Mouse (Mus musculus): Measurements from ENCODE around the gene Ankrd23. TPM values are rescaled to one million over a fixed set of nuclear protein-coding genes. Genes with fewer than 3 reads are reported as not detected.
"Not testable (repeated sequence)": the region's sequence is repeated elsewhere in the genome, so short reads cannot be mapped to it uniquely, and the experiment has no call there.

Gene Ankrd23
- polyA plus RNA-seq (2012; rRNA removed), result 14.4 and 15.2 TPM in 2 replicates

- Histone ChIP-seq H3K27ac (ENCODE audit: insufficient read depth, low read length) (peak within 1 kb of the TSS; percentile 6), H3K4me1 (ENCODE audit: control insufficient read depth, insufficient read depth, low read length) (peaks cover 34% of the 10 kb centered on the region)
- not testable (repeated sequence) for DNase-seq; H3K4me3 ChIP-seq (replicated peaks; ENCODE audit: insufficient read depth, low read depth, low read length); H3K27me3 ChIP-seq (ENCODE audit: control insufficient read depth, insufficient read depth, low read length)
- WGBS, result 88% methylated on average over 9 of the region's 9 CpGs
Measured at GRCm38 (mm10) chr1:36536783-36537182, at the start of gene Ankrd23. TSS of gene Ankrd23 (minus strand) at chr1:36536883.

GRCm38 (mm10) chr1:36586288-36586687 lies 49.6 kb upstream of the Ankrd23 start:
- WGBS, result 91% methylated on average over 4 of the region's 4 CpGs
- no peak overlapping the region for H3K4me3 ChIP-seq (replicated peaks; ENCODE audit: insufficient read depth, low read depth, low read length)
- no peaks in the 10 kb centered on the region for H3K27me3 ChIP-seq (ENCODE audit: control insufficient read depth, insufficient read depth, low read length)

GRCm38 (mm10) chr1:36583408-36584116 lies 46.9 kb upstream of the Ankrd23 start:
- no peaks in the 10 kb centered on the region for H3K27me3 ChIP-seq (ENCODE audit: control insufficient read depth, insufficient read depth, low read length)
- no peak overlapping the region for H3K27ac ChIP-seq (ENCODE audit: insufficient read depth, low read length)
- H3K4me3 ChIP-seq (replicated peaks; ENCODE audit: insufficient read depth, low read depth, low read length), result no peak overlapping the region
- H3K4me1 ChIP-seq (ENCODE audit: control insufficient read depth, insufficient read depth, low read length), result peaks cover 23% of the 10 kb centered on the region
- WGBS, result 95% methylated on average over 8 of the region's 8 CpGs
- DNase-seq, result no peak
- TF ChIP-seq POLR2A (IDR thresholded peaks at IDR 0.05; ENCODE audit: borderline replicate concordance, insufficient read depth, low read length), result no peak
- TF ChIP-seq CTCF (IDR thresholded peaks at IDR 0.05; ENCODE audit: borderline replicate concordance, insufficient read depth, low read depth, low read length), result no peak

More at GRCm38 (mm10) chr1:36586288-36586687, 49.6 kb upstream of the Ankrd23 start:
- DNase-seq, result no peak
- Histone ChIP-seq H3K4me1 (ENCODE audit: control insufficient read depth, insufficient read depth, low read length) (peaks cover 25% of the 10 kb centered on the region), H3K27ac (ENCODE audit: insufficient read depth, low read length) (no peak overlapping the region)
- no peak for TF ChIP-seq CTCF (IDR thresholded peaks at IDR 0.05; ENCODE audit: borderline replicate concordance, insufficient read depth, low read depth, low read length)
- no peak for TF ChIP-seq POLR2A (IDR thresholded peaks at IDR 0.05; ENCODE audit: borderline replicate concordance, insufficient read depth, low read length)

GRCm38 (mm10) chr1:36582211-36582610 lies 45.5 kb upstream of the Ankrd23 start:
- DNase-seq, result no peak
- TF ChIP-seq POLR2A (IDR thresholded peaks at IDR 0.05; ENCODE audit: borderline replicate concordance, insufficient read depth, low read length) (no peak), CTCF (IDR thresholded peaks at IDR 0.05; ENCODE audit: borderline replicate concordance, insufficient read depth, low read depth, low read length) (no peak)
- Histone ChIP-seq H3K27me3 (ENCODE audit: control insufficient read depth, insufficient read depth, low read length) (no peaks in the 10 kb centered on the region), H3K4me1 (ENCODE audit: control insufficient read depth, insufficient read depth, low read length) (peaks cover 20% of the 10 kb centered on the region), H3K4me3 (replicated peaks; ENCODE audit: insufficient read depth, low read depth, low read length) (no peak overlapping the region), H3K27ac (ENCODE audit: insufficient read depth, low read length) (no peak overlapping the region)
- 89% methylated on average over 8 of the region's 8 CpGs for WGBS

- Histone ChIP-seq H3K27ac (ENCODE audit: insufficient read depth, low read length) (no peak overlapping the region), H3K4me3 (replicated peaks; ENCODE audit: insufficient read depth, low read depth, low read length) (no peak overlapping the region)
- no peak for TF ChIP-seq CTCF (IDR thresholded peaks at IDR 0.05; ENCODE audit: borderline replicate concordance, insufficient read depth, low read depth, low read length)
- no peak for TF ChIP-seq POLR2A (IDR thresholded peaks at IDR 0.05; ENCODE audit: borderline replicate concordance, insufficient read depth, low read length)
Measured at GRCm38 (mm10) chr1:36581260-36581659, 44.6 kb upstream of the Ankrd23 start.

GRCm38 (mm10) chr1:36580384-36581207 lies 43.9 kb upstream of the Ankrd23 start:
- TF ChIP-seq POLR2A (IDR thresholded peaks at IDR 0.05; ENCODE audit: borderline replicate concordance, insufficient read depth, low read length) (no peak), CTCF (IDR thresholded peaks at IDR 0.05; ENCODE audit: borderline replicate concordance, insufficient read depth, low read depth, low read length) (no peak)
- Histone ChIP-seq H3K4me1 (ENCODE audit: control insufficient read depth, insufficient read depth, low read length) (peaks cover 20% of the 10 kb centered on the region), H3K27ac (ENCODE audit: insufficient read depth, low read length) (peak overlapping the region; percentile 2; the same call in 1 of the 2 replicates), H3K4me3 (replicated peaks; ENCODE audit: insufficient read depth, low read depth, low read length) (no peak overlapping the region), H3K27me3 (ENCODE audit: control insufficient read depth, insufficient read depth, low read length) (no peaks in the 10 kb centered on the region)
- WGBS, result 14% methylated on average over 17 of the region's 17 CpGs
- peak; percentile 68 to 80 for DNase-seq

More at GRCm38 (mm10) chr1:36581260-36581659, 44.6 kb upstream of the Ankrd23 start:
- DNase-seq, result peak; percentile 36 to 49
- Histone ChIP-seq H3K27me3 (ENCODE audit: control insufficient read depth, insufficient read depth, low read length) (no peaks in the 10 kb centered on the region), H3K4me1 (ENCODE audit: control insufficient read depth, insufficient read depth, low read length) (peaks cover 20% of the 10 kb centered on the region)
- WGBS, result 56% methylated on average over 5 of the region's 5 CpGs

- WGBS, result 60% methylated on average over 6 of the region's 6 CpGs
- Histone ChIP-seq H3K27ac (ENCODE audit: insufficient read depth, low read length) (peak overlapping the region; percentile 2; the same call in 1 of the 2 replicates), H3K4me1 (ENCODE audit: control insufficient read depth, insufficient read depth, low read length) (peaks cover 20% of the 10 kb centered on the region), H3K4me3 (replicated peaks; ENCODE audit: insufficient read depth, low read depth, low read length) (no peak overlapping the region), H3K27me3 (ENCODE audit: control insufficient read depth, insufficient read depth, low read length) (no peaks in the 10 kb centered on the region)
- DNase-seq, result no peak
- TF ChIP-seq POLR2A (IDR thresholded peaks at IDR 0.05; ENCODE audit: borderline replicate concordance, insufficient read depth, low read length), result no peak
- no peak for TF ChIP-seq CTCF (IDR thresholded peaks at IDR 0.05; ENCODE audit: borderline replicate concordance, insufficient read depth, low read depth, low read length)
Measured at GRCm38 (mm10) chr1:36579974-36580383, 43.3 kb upstream of the Ankrd23 start.
